Mouse (Mus musculus) v-Abl transformed pro-B cells (cell line): ENCODE data around the gene Cln5.

Experiments
- in situ Hi-C, 2 experiments: fragments of 400-800 bp; cut with MboI; formaldehyde crosslinking; loops; one replicate each; pipeline ENCODE4 v1.15.1; 2025; ENCODE audit not compliant: unreplicated experiment in 2 of 2

The Cln5 gene

GRCm38 (mm10) chr14:103075166-103075565, 5.2 kb downstream of the Cln5 start:
- in situ Hi-C loops, result loop anchor here in 1 of 2 experiments (10.0 kb wide), 1 partner anchor 580 kb away; the partner anchor contains the start of gene Slain1

- in situ Hi-C loops, result loop anchor here in 1 of 2 experiments (10.0 kb wide), 1 partner anchor 577 kb away; the partner anchor contains the start of gene Slain1
Observed at GRCm38 (mm10) chr14:103077272-103078005, 7.4 kb downstream of the Cln5 start.

- in situ Hi-C loops, result loop anchor here in 1 of 2 experiments (10.0 kb wide), 1 partner anchor 577 kb away; the partner anchor contains the start of gene Slain1
Observed at GRCm38 (mm10) chr14:103078006-103078912, 8.2 kb downstream of the Cln5 start.

GRCm38 (mm10) chr14:103079209-103079977, 9.4 kb downstream of the Cln5 start:
- in situ Hi-C loops, result loop anchor here in 1 of 2 experiments (10.0 kb wide), 1 partner anchor 575 kb away; the partner anchor contains the start of gene Slain1

- in situ Hi-C loops, result no loop called here
Observed at GRCm38 (mm10) chr14:103085840-103086533, 16.0 kb downstream of the Cln5 start.

- in situ Hi-C loops, result no loop called here
Observed at GRCm38 (mm10) chr14:103086671-103087324, 16.8 kb downstream of the Cln5 start.

GRCm38 (mm10) chr14:103087846-103088245, 17.8 kb downstream of the Cln5 start:
- in situ Hi-C loops, result no loop called here

GRCm38 (mm10) chr14:103088624-103089023, 18.6 kb downstream of the Cln5 start:
- in situ Hi-C loops, result no loop called here

- in situ Hi-C loops, result no loop called here
Observed at GRCm38 (mm10) chr14:103093236-103093635, 23.2 kb downstream of the Cln5 start.

GRCm38 (mm10) chr14:103093670-103094069, 23.7 kb downstream of the Cln5 start:
- in situ Hi-C loops, result no loop called here

- in situ Hi-C loops, result no loop called here
Observed at GRCm38 (mm10) chr14:103095036-103095435, 25.0 kb downstream of the Cln5 start.

- in situ Hi-C loops, result no loop called here
Observed at GRCm38 (mm10) chr14:103095826-103096225, 25.8 kb downstream of the Cln5 start.

- in situ Hi-C loops, result no loop called here
Observed at GRCm38 (mm10) chr14:103096621-103097020, 26.6 kb downstream of the Cln5 start.

- in situ Hi-C loops, result no loop called here
Observed at GRCm38 (mm10) chr14:103098213-103098586, 28.2 kb downstream of the Cln5 start.

- in situ Hi-C loops, result no loop called here
Observed at GRCm38 (mm10) chr14:103098587-103099235, 28.7 kb downstream of the Cln5 start.

- in situ Hi-C loops, result no loop called here
Observed at GRCm38 (mm10) chr14:103099238-103099933, 29.4 kb downstream of the Cln5 start, which contains the start of gene Fbxl3. Fbxl3 (minus strand) TSS chr14:103099566.

- in situ Hi-C loops, result no loop called here
Observed at GRCm38 (mm10) chr14:103100296-103100695, 30.3 kb downstream of the Cln5 start.

GRCm38 (mm10) chr14:103101171-103101570, 31.2 kb downstream of the Cln5 start:
- in situ Hi-C loops, result no loop called here
